Mouse (Mus musculus) cerebellum, adult (tissue): ENCODE measurements around the gene Xirp1.
A peak's percentile ranks its signal among the peaks of the same experiment; 100 is the strongest.
"Not testable (repeated sequence)": the region's sequence is repeated elsewhere in the genome, so short reads cannot be mapped to it uniquely, and the experiment has no call there.

Source experiments
- ATAC-seq: cut with Nextera tagmentation; 2 replicates; pipeline ENCODE4 v1.9.2; 2017; ENCODE audit warnings: mild to moderate bottlenecking, moderate library complexity, mixed read lengths; ENCODE audit not compliant: insufficient number of reproducible peaks, low FRiP score, low TSS enrichment

Gene Xirp1

GRCm38 (mm10) chr9:120021164-120021563, 2.2 kb downstream of the Xirp1 start:
- ATAC-seq, result no peak

GRCm38 (mm10) chr9:120020285-120020890, 3.0 kb downstream of the Xirp1 start:
- ATAC-seq, result no peak

DNA sequence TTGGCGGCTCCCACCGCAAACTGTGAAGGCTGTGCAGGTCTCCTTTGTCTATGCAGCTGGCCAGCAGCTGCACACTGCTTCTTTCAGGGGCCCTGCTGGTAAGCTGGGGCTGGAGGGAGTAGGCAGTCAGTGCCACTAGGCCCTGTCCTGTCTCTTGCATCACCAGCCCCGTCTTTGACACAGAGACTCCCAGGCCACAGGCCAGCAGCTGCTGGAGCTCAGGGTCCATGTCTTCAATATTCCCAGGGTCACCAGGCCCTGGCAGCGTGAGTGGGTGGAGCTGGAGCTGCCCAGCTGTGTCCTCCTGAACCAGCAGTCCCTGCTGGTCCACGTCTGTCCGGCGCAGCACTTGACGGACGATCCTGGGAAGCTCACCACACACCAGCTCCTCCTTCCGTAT, 6.4 kb downstream of the Xirp1 start:
- ATAC-seq, result no peak

GRCm38 (mm10) chr9:120014828-120015227, 8.6 kb downstream of the Xirp1 start:
- no peak for ATAC-seq

GRCm38 (mm10) chr9:120013251-120013820, 10.1 kb downstream of the Xirp1 start:
- ATAC-seq, result no peak

GRCm38 (mm10) chr9:120012781-120013180, 10.6 kb downstream of the Xirp1 start:
- ATAC-seq, result no peak

DNA sequence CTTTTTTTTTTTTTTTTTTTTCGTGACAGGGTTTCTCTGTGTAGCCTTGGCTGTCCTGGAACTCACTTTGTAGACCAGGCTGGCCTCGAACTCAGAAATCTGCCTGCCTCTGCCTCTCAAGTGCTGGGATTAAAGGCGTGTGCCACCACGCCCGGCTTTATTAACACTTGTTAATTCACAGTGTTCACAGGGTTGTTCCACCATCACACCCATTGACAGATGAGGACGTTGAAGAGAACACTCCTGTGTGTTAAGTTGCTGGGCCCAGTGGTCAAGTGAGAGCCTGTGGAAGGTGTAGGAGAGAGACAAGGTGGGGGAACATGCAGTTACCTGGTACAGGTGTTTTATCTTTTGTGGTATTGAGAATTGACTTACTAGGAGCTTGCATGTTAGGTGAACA, 11.2 kb downstream of the Xirp1 start:
- ATAC-seq, result not testable (repeated sequence)

- ATAC-seq, result peak; percentile 57
Observed at GRCm38 (mm10) chr9:120011533-120011932, 11.9 kb downstream of the Xirp1 start.

DNA sequence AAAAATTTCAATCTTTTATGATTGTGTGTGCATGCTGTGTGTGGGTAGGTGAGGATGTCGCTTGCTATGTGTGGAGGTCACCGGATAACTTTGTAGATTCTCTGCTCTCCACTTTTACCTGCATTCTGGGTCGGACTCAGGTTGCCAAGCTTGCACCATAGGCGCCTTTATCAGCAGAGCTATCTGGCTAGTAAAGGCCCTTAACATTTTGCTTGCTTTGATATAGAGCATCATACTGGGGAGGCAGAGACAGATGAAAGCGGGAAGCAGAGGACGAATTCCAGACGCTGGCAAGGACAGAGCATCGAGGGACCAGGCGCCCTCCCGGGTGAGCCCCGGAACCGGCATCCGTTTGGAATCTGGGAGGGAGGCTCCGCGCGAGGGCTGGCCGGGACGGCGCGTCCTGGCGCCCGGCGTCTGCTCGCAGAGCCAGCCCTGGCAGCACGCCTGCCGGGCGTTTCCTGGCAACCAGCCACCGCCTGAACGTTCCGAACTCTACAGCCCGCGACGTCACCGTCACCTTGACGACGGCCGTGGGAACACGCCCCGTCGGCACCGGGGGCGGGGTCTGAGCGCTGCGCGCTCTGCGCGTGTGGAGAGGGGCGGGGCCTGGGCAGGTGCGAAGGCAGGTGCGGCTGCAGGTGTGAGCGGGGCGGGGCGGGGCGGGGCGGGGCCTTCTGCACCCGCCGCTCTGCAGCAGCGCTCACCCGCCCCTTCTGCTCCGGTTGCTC, 12.5 kb downstream of the Xirp1 start:
- peak; percentile 76 for ATAC-seq

- no peak for ATAC-seq
Observed at GRCm38 (mm10) chr9:120009871-120010270, 13.5 kb downstream of the Xirp1 start.

- no peak for ATAC-seq
Observed at GRCm38 (mm10) chr9:120009226-120009841, 14.1 kb downstream of the Xirp1 start.

GRCm38 (mm10) chr9:120007833-120008232, 15.6 kb downstream of the Xirp1 start:
- ATAC-seq, result no peak

DNA sequence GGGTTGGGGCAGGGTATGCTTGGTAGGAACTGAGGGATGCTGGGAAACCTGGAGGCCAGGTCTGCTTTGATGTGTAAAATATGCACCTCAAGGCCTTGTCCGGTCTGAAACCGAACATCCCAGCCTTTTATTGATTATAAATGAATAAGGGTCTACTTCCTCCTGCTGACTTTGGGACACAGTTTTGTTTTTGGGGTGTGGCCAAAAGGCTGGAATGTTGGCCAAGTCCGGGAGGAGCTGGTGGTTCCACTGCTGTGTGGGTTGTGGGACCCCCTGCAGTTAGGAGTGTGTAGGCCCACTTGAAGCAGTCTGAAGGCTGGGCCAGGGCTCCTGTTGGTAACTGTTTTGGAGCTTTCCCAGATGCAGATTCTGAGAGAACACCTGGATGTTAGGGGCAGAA, 17.5 kb downstream of the Xirp1 start:
- ATAC-seq, result no peak

DNA sequence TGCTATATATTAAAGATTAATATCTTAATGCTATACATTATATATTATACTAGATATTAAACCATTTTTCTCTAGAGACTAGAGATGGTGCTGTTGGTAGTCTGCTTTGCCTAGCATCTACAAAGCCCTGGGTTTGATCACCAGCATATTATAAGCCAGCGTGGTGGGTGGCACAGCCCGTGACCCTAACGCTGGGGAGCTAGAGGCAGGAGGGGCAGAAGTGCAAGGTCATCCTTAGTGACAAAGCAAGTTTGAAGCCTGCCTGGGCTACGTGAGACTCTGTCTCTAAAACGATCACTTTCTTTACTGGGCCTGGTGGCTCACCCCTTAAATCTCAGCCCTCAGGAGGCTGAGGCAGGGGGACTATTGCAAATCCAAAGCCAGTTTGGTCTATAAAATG, 20.5 kb downstream of the Xirp1 start:
- no peak for ATAC-seq

GRCm38 (mm10) chr9:120001945-120002725, 21.3 kb downstream of the Xirp1 start:
- ATAC-seq, result no peak; the same call in 1 of the 2 replicates

- no peak for ATAC-seq
Observed at GRCm38 (mm10) chr9:120000761-120001160, 22.6 kb downstream of the Xirp1 start.

DNA sequence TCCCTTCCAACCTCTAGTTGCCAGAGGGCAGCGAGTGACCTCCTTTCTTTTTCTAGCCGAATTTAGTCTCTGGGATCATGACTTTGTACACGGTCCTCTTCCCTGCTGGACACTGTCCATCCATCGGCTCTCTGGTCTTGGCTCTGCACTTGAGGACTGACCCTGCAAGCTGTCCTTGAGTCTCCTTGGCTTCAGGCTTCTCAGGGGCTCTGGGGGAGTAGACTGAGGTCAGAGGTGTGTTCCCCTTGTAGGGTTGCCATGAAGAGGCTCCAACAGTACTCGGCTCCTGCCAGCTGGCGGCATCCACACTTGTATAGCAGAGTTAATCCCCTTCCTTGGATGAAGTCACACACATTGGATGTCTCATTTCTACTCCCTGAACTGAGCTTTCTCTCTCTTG, 23.8 kb downstream of the Xirp1 start:
- no peak for ATAC-seq

DNA sequence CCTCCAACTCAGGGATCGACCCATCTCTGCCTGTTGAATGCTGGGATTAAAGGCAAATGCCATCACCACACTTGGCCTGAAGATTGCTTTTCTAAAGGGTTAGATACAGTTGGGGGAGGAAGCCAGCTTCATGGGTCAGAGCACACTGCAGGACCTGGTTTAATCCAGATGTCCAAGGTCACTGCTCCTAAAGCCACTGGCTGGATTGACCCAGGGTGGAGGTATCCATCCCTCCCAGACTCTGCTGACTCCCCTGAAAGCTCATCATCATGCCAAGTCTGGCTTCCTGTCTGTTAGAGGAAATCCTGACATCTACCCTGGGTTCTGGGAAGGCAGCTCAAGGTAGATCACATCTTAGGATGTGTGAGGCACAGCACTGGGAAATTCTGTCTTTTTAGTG, 24.6 kb downstream of the Xirp1 start:
- ATAC-seq, result no peak

DNA sequence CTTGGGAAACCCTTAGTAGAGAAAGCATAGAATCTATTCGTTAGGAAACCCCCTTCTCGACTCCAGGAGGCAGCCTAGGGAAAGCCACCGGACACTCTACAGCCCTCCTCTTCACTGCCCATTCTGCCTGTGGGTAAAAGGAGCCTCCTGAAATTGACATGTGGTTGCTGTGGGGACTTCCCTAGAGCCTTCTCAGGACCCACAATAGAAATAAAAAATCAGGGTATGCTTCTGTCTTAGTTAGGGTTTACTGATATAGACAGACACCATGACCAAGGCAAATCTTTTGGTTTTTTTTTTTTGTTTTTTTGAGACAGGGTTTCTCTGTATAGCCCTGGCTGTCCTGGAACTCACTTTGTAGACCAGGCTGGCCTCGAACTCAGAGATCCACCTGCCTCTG, 27.3 kb downstream of the Xirp1 start:
- ATAC-seq, result no peak

DNA sequence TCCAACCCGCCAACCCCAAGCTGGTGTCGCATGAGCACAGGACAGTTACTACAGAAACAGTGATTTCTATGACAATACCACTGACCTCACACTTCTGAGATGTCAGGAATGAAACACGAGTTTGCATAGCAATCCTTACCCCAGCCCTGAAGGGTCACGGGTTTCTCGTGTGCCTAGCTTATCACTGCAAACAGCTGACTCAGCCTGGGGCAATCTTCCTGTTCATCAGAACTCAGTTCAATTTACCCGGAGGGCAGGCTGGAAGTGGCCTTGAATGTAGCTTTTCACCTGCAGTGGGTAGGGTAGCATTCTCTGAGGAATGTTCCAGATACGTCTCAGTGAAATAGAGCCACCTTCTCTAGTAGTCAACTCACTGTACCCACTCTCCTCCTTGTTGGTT, 29.2 kb downstream of the Xirp1 start:
- no peak for ATAC-seq
